Mouse (Mus musculus) heart, embryonic 11.5 days (tissue): ENCODE results near the gene Msl3l2. TPM values are rescaled to one million over a fixed set of nuclear protein-coding genes. Genes with fewer than 3 reads are reported as not detected.

Experiments used
- ATAC-seq: fragments of 200-750 bp; cut with Nextera tagmentation; replicated peaks from 2 replicates; pipeline ENCODE4 v1.8.0; 2017; ENCODE audit warnings: moderate library complexity; ENCODE audit not compliant: insufficient number of reproducible peaks, low FRiP score, low TSS enrichment
- H3K27ac ChIP-seq: fragments of 300-500 bp; sonication (generic); 2 replicates; pipeline ENCODE4 v1.5.1; 2014; ENCODE audit warnings: mild to moderate bottlenecking, low read depth, low read length
- H3K27me3 ChIP-seq: fragments of 300-500 bp; sonication (generic); 2 replicates; pipeline ENCODE4 v1.6.1; 2014; ENCODE audit warnings: mild to moderate bottlenecking, low read length, mixed read lengths; ENCODE audit not compliant: control insufficient read depth, insufficient read depth
- H3K36me3 ChIP-seq: fragments of 300-500 bp; sonication (generic); 2 replicates; pipeline ENCODE4 v1.6.1; 2014; ENCODE audit warnings: mild to moderate bottlenecking, low read length, moderate library complexity, mixed read lengths; ENCODE audit not compliant: control insufficient read depth, insufficient read depth
- H3K4me1 ChIP-seq: fragments of 300-500 bp; sonication (generic); 2 replicates; pipeline ENCODE4 v1.6.1; 2014; ENCODE audit warnings: low read length; ENCODE audit not compliant: control insufficient read depth, insufficient read depth
- H3K4me2 ChIP-seq: fragments of 300-500 bp; sonication (generic); 2 replicates; pipeline ENCODE4 v1.6.1; 2014; ENCODE audit warnings: mild to moderate bottlenecking, moderate library complexity
- H3K4me3 ChIP-seq: fragments of 300-500 bp; sonication (generic); 2 replicates; pipeline ENCODE4 v1.5.1; 2014; ENCODE audit warnings: low read depth, low read length
- H3K9ac ChIP-seq: fragments of 300-500 bp; sonication (generic); 2 replicates; pipeline ENCODE4 v1.6.1; 2014; ENCODE audit warnings: mild to moderate bottlenecking, low read depth, low read length, moderate library complexity
- H3K9me3 ChIP-seq: fragments of 300-500 bp; sonication (generic); replicated peaks from 2 replicates; pipeline ENCODE4 v1.6.1; 2016; ENCODE audit warnings: low read length; ENCODE audit not compliant: control insufficient read depth
- WGBS: fragments of 180-500 bp; shearing (Covaris S2); extraction: QIAGEN DNeasy Blood & Tissue Kit; methylation state at CpG from one replicate; pipeline ENCODE4 v1.1.7; 2014; ENCODE audit not compliant: insufficient replicate concordance; 5-methylcytosine and 5-hydroxymethylcytosine counted together
- polyA plus RNA-seq: library from polyadenylated mRNA; unstranded; fragments of >200 nt; fragmentation: Nextera tagmentation; extraction: Ambion mirVana; gene quantifications from 2 replicates; pipeline ENCODE4 v1.2.1, GENCODE M21; 2014

Gene Msl3l2
- polyA plus RNA-seq = 5.0 and 5.9 TPM in 2 replicates

- Histone ChIP-seq H3K4me2 (peak within 1 kb of the TSS; percentile 62), H3K4me1 (no peaks in the 10 kb centered on the region), H3K9ac (peak within 1 kb of the TSS; percentile 76), H3K4me3 (peak within 1 kb of the TSS; percentile 42), H3K9me3 (no peaks in the 10 kb centered on the region), H3K27me3 (no peaks in the 10 kb centered on the region), H3K27ac (no peak within 1 kb of the TSS), H3K36me3 (no peaks in the 10 kb centered on the region)
- peak; percentile 65 for ATAC-seq
- 25% methylated on average over 18 of the region's 18 CpGs for WGBS
These were observed at the start of gene Msl3l2 for GRCm38 (mm10) chr10:56106333-56106995. Gene Msl3l2, plus strand, starts transcription at chr10:56106917.

- ATAC-seq = no peak
- 75% methylated on average over 3 of the region's 3 CpGs for WGBS
- no peak overlapping the region for H3K4me2 ChIP-seq
- H3K27ac ChIP-seq = no peak overlapping the region
- no peak overlapping the region for H3K4me3 ChIP-seq
- no peaks in the 10 kb centered on the region for H3K36me3 ChIP-seq
- H3K9me3 ChIP-seq = no peaks in the 10 kb centered on the region
- H3K4me1 ChIP-seq = no peaks in the 10 kb centered on the region
- H3K27me3 ChIP-seq = no peaks in the 10 kb centered on the region
- H3K9ac ChIP-seq = no peak overlapping the region
These were observed 47.7 kb upstream of the Msl3l2 start for GRCm38 (mm10) chr10:56058979-56059422.

GRCm38 (mm10) chr10:56061238-56061830 is 45.4 kb upstream of the Msl3l2 start:
- no peaks in the 10 kb centered on the region for H3K4me1 ChIP-seq
- H3K4me3 ChIP-seq = no peak overlapping the region
- no peaks in the 10 kb centered on the region for H3K27me3 ChIP-seq
- H3K27ac ChIP-seq = no peak overlapping the region
- ATAC-seq = no peak
- no peak overlapping the region for H3K9ac ChIP-seq
- no peaks in the 10 kb centered on the region for H3K9me3 ChIP-seq
- H3K4me2 ChIP-seq = no peak overlapping the region
- 67% methylated on average over 2 of the region's 2 CpGs for WGBS
- no peaks in the 10 kb centered on the region for H3K36me3 ChIP-seq

GRCm38 (mm10) chr10:56062746-56063145 is 44.0 kb upstream of the Msl3l2 start:
- no peaks in the 10 kb centered on the region for H3K27me3 ChIP-seq
- H3K36me3 ChIP-seq = no peaks in the 10 kb centered on the region
- H3K27ac ChIP-seq = no peak overlapping the region
- H3K9ac ChIP-seq = no peak overlapping the region
- H3K4me2 ChIP-seq = no peak overlapping the region
- no peaks in the 10 kb centered on the region for H3K4me1 ChIP-seq
- 84% methylated on average over 2 of the region's 2 CpGs for WGBS
- H3K4me3 ChIP-seq = no peak overlapping the region
- H3K9me3 ChIP-seq = no peaks in the 10 kb centered on the region
- ATAC-seq = no peak

GRCm38 (mm10) chr10:56089714-56090113 is 17.0 kb upstream of the Msl3l2 start:
- WGBS = 73% methylated on average over 4 of the region's 4 CpGs
- H3K4me3 ChIP-seq = no peak overlapping the region
- H3K9ac ChIP-seq = no peak overlapping the region
- H3K4me1 ChIP-seq = no peaks in the 10 kb centered on the region
- no peaks in the 10 kb centered on the region for H3K36me3 ChIP-seq
- no peaks in the 10 kb centered on the region for H3K27me3 ChIP-seq
- H3K4me2 ChIP-seq = no peak overlapping the region
- no peak overlapping the region for H3K27ac ChIP-seq
- H3K9me3 ChIP-seq = no peaks in the 10 kb centered on the region
- no peak for ATAC-seq

DNA sequence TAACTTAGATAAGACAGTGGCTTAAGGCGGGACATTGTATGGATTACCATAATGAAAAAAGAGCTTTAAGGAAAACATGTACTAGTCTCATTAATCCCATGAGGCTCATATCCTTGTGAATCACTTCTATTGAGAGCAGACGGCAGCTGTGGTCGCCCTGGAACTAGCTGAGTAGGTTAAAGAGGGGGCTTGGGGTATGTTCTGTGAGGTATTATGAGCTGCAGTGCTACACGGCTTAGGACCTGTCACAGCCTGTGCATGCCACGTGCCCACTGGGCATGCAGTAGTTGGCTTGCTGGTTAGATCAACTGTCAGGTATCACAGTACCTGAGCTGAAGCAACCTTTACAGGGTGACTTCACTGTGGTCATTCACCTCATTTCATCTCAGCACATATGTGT is 12.1 kb upstream of the Msl3l2 start:
- Histone ChIP-seq H3K36me3 (no peaks in the 10 kb centered on the region), H3K9ac (no peak overlapping the region), H3K27me3 (no peaks in the 10 kb centered on the region), H3K27ac (no peak overlapping the region), H3K4me1 (no peaks in the 10 kb centered on the region), H3K4me2 (no peak overlapping the region), H3K9me3 (no peaks in the 10 kb centered on the region), H3K4me3 (no peak overlapping the region)
- ATAC-seq = no peak
- WGBS = 85% methylated on average over 5 of the region's 5 CpGs

GRCm38 (mm10) chr10:56096757-56097156 is 10.0 kb upstream of the Msl3l2 start:
- Histone ChIP-seq H3K36me3 (no peaks in the 10 kb centered on the region), H3K4me2 (no peak overlapping the region), H3K4me3 (no peak overlapping the region), H3K9me3 (no peaks in the 10 kb centered on the region), H3K27ac (no peak overlapping the region), H3K9ac (no peak overlapping the region), H3K27me3 (no peaks in the 10 kb centered on the region), H3K4me1 (no peaks in the 10 kb centered on the region)
- ATAC-seq = no peak

DNA sequence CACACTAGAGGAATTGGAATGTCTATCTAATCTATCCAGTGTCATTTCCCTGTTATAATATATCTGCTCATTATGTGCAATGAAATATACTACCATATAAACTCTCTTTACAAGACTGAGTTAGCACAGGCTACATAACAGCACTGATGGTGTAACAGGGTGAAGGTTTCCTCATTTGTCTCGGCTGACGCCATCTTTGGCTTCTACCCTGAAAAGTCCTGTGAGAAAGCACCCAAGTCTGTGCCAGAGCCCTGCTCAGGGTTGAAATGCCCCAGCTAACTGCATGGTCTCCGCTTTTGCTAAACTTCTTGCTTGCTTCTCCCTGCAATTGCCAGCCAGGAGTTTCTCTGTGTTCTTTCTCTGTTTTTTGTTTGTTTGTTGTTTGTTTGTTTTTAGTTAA is 7.6 kb upstream of the Msl3l2 start:
- Histone ChIP-seq H3K9me3 (no peaks in the 10 kb centered on the region), H3K4me3 (no peak overlapping the region), H3K4me1 (no peaks in the 10 kb centered on the region), H3K9ac (no peak overlapping the region), H3K4me2 (no peak overlapping the region), H3K36me3 (no peaks in the 10 kb centered on the region), H3K27ac (no peak overlapping the region), H3K27me3 (no peaks in the 10 kb centered on the region)
- 83% methylated on average over 3 of the region's 3 CpGs for WGBS
- ATAC-seq = no peak
